Mouse (Mus musculus): ENCODE results near the gene Rsad1. TPM values are rescaled to one million over a fixed set of nuclear protein-coding genes. Genes with fewer than 3 reads are reported as not detected.

The Rsad1 gene
- 3.7 and 5.6 TPM in 2 replicates for polyA plus RNA-seq (2016; fragmentation: Nextera tagmentation; extraction: Ambion mirVana)

GRCm38 (mm10) chr11:94548888-94549690 is at the start of gene Rsad1:
Gene Rsad1, minus strand, starts transcription at chr11:94549255.
- no peaks in the 10 kb centered on the region; the same call in 1 of the 2 replicates for H3K27me3 ChIP-seq (ENCODE audit: poor library complexity, severe bottlenecking)
- peaks cover 25% of the 10 kb centered on the region for H3K4me1 ChIP-seq
- peak; percentile 93 for DNase-seq (ENCODE audit: extremely low spot score, low spot score)
- H3K4me3 ChIP-seq = peak within 1 kb of the TSS; percentile 74
- H3K27ac ChIP-seq = peak within 1 kb of the TSS; percentile 94
- WGBS = 5% methylated on average over 49 of the region's 49 CpGs
- H3K36me3 ChIP-seq (replicated peaks) = peaks cover 2% of the 10 kb centered on the region; the same call in 1 of the 2 replicates
- no peaks in the 10 kb centered on the region; the same call in 1 of the 2 replicates for H3K9me3 ChIP-seq

- Histone ChIP-seq H3K4me3 (no peak overlapping the region), H3K27me3 (ENCODE audit: poor library complexity, severe bottlenecking) (peaks cover 23% of the 10 kb centered on the region), H3K4me1 (peaks cover 29% of the 10 kb centered on the region), H3K9me3 (no peaks in the 10 kb centered on the region), H3K27ac (peak overlapping the region; percentile 8; the same call in 1 of the 2 replicates), H3K36me3 (replicated peaks) (peaks cover 19% of the 10 kb centered on the region)
- WGBS = 70% methylated on average over 6 of the region's 6 CpGs
- DNase-seq (ENCODE audit: extremely low spot score, low spot score) = no peak
Measured at GRCm38 (mm10) chr11:94598437-94599120, 49.5 kb upstream of the Rsad1 start.

- Histone ChIP-seq H3K4me3 (no peak overlapping the region), H3K27me3 (ENCODE audit: poor library complexity, severe bottlenecking) (peaks cover 14% of the 10 kb centered on the region), H3K36me3 (replicated peaks) (peaks cover 19% of the 10 kb centered on the region), H3K9me3 (no peaks in the 10 kb centered on the region), H3K4me1 (peaks cover 25% of the 10 kb centered on the region), H3K27ac (no peak overlapping the region)
- DNase-seq (ENCODE audit: extremely low spot score, low spot score) = no peak
- WGBS = 97% methylated on average over 4 of the region's 4 CpGs
Measured at GRCm38 (mm10) chr11:94597319-94597718, 48.3 kb upstream of the Rsad1 start.

- no peak for DNase-seq (ENCODE audit: extremely low spot score, low spot score)
- no peak overlapping the region for H3K4me3 ChIP-seq
- H3K4me1 ChIP-seq = peaks cover 22% of the 10 kb centered on the region
- peaks cover 10% of the 10 kb centered on the region; the same call in 1 of the 2 replicates for H3K27me3 ChIP-seq (ENCODE audit: poor library complexity, severe bottlenecking)
- no peaks in the 10 kb centered on the region for H3K9me3 ChIP-seq
- peaks cover 19% of the 10 kb centered on the region for H3K36me3 ChIP-seq (replicated peaks)
- WGBS = 66% methylated on average over 7 of the region's 7 CpGs
- H3K27ac ChIP-seq = no peak overlapping the region
Measured at GRCm38 (mm10) chr11:94596311-94596852, 47.3 kb upstream of the Rsad1 start.

- H3K27ac ChIP-seq = no peak overlapping the region
- 79% methylated on average over 6 of the region's 6 CpGs for WGBS
- H3K4me3 ChIP-seq = no peak overlapping the region
- H3K36me3 ChIP-seq (replicated peaks) = no peaks in the 10 kb centered on the region; the same call in 1 of the 2 replicates
- peaks cover 19% of the 10 kb centered on the region for H3K4me1 ChIP-seq
- DNase-seq (ENCODE audit: extremely low spot score, low spot score) = no peak
- H3K27me3 ChIP-seq (ENCODE audit: poor library complexity, severe bottlenecking) = no peaks in the 10 kb centered on the region
- H3K9me3 ChIP-seq = no peaks in the 10 kb centered on the region
Measured at GRCm38 (mm10) chr11:94587511-94587910, 38.5 kb upstream of the Rsad1 start.

- Histone ChIP-seq H3K9me3 (no peaks in the 10 kb centered on the region), H3K27me3 (ENCODE audit: poor library complexity, severe bottlenecking) (no peaks in the 10 kb centered on the region), H3K4me3 (no peak overlapping the region), H3K36me3 (replicated peaks) (no peaks in the 10 kb centered on the region; the same call in 1 of the 2 replicates), H3K27ac (no peak overlapping the region), H3K4me1 (peaks cover 3% of the 10 kb centered on the region; the same call in 1 of the 2 replicates)
- 96% methylated on average over 9 of the region's 9 CpGs for WGBS
- no peak for DNase-seq (ENCODE audit: extremely low spot score, low spot score)
Measured at GRCm38 (mm10) chr11:94585091-94585490, 36.0 kb upstream of the Rsad1 start.

GRCm38 (mm10) chr11:94580111-94580740 is 31.2 kb upstream of the Rsad1 start:
- DNase-seq (ENCODE audit: extremely low spot score, low spot score) = no peak
- Histone ChIP-seq H3K27ac (no peak overlapping the region), H3K4me3 (no peak overlapping the region), H3K27me3 (ENCODE audit: poor library complexity, severe bottlenecking) (no peaks in the 10 kb centered on the region), H3K4me1 (peaks cover 3% of the 10 kb centered on the region; the same call in 1 of the 2 replicates), H3K9me3 (no peaks in the 10 kb centered on the region), H3K36me3 (replicated peaks) (0 out of 2 replicates have a peak, but pooled peaks cover 3% of the 10 kb centered on the region)
- WGBS = 86% methylated on average over 5 of the region's 5 CpGs

DNA sequence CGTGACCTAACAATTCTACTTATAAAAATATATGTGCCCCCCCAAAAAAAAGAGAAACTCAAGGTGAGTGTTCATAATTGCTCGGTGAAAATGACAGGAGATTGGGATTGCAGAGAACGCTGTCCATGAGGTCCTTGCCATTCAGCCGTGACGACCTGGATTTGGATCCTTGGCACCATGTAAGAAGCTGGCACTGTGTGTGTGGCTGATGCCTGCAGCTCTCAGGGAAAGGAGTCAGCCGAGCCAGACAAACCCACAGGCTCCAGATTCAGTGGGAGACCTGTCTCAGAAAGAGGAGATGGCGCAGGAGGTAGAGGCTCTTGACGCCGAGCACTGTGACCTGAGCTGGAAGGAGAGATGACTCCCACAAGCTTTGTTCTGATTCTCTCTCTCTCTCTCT is 27.3 kb upstream of the Rsad1 start:
- Histone ChIP-seq H3K27ac (no peak overlapping the region), H3K4me3 (no peak overlapping the region), H3K27me3 (ENCODE audit: poor library complexity, severe bottlenecking) (no peaks in the 10 kb centered on the region), H3K36me3 (replicated peaks) (0 out of 2 replicates have a peak, but pooled peaks cover 3% of the 10 kb centered on the region), H3K4me1 (peaks cover 3% of the 10 kb centered on the region; the same call in 1 of the 2 replicates), H3K9me3 (no peaks in the 10 kb centered on the region)
- WGBS = 90% methylated on average over 9 of the region's 9 CpGs
- DNase-seq (ENCODE audit: extremely low spot score, low spot score) = no peak

DNA sequence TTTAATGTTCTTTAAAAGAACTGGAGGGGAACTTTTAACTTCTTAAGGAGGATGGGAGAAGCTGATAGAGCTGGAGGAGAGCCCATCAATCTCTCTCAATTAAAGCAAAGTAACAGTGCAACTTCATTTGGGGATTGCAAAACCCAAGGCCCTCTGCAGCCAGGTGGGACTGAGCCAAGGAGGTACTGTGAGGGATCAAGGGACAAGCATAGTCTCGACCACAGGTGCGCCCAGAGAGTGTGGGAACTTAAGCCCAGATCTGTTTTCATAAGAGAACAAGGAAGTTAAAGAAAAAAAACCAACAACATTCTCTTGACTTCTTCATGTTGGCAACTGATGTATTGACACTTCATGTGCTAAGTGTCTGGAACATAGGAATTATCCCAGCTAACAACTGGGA is 26.0 kb upstream of the Rsad1 start:
- Histone ChIP-seq H3K9me3 (no peaks in the 10 kb centered on the region), H3K4me3 (no peak overlapping the region), H3K27ac (no peak overlapping the region), H3K36me3 (replicated peaks) (peaks cover 11% of the 10 kb centered on the region), H3K27me3 (ENCODE audit: poor library complexity, severe bottlenecking) (no peaks in the 10 kb centered on the region), H3K4me1 (peaks cover 14% of the 10 kb centered on the region; the same call in 1 of the 2 replicates)
- 77% methylated on average over 2 of the region's 2 CpGs for WGBS
- DNase-seq (ENCODE audit: extremely low spot score, low spot score) = no peak

DNA sequence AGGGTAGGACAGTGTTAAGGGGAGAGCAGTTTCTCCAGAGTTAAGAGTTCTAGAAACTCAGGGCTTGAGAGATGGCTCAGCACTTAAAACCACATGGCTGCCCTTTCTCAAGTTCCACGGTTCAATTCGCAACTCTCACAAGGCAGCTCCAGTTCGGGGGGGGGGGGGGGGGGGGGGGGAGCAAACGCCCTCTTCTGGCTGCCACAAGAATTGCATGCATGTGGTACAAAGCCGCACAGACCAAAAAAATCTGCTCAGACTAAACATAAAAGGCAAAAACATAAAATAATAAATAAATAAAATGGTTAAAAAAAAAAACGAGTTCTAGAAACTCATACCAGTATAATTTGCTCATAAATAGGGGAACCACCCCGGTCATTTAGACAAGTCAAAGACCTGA is 25.5 kb upstream of the Rsad1 start:
- peaks cover 14% of the 10 kb centered on the region; the same call in 1 of the 2 replicates for H3K4me1 ChIP-seq
- WGBS = 22% methylated on average over 7 of the region's 7 CpGs

DNA sequence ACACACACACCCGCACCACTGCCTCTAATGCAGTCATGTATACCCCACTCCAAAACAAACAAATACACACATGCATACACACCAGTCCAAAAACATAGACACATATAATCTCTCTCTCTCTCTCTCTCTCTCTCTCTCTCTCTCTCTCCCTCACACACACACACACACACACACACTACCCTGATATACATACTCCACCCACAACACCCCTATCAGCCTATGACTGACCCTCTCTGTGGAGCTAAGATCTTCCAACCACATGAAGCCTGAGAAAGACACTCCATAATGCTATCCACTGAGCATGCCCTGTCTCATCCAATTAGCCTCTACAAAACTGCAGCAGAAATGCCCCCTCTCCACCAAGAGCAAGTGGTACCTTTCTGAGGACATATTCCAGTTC is 22.8 kb upstream of the Rsad1 start:
- WGBS = 87% methylated on average over 1 of the region's 1 CpGs

More for the DNA sequence above, 25.5 kb upstream of the Rsad1 start:
- peaks cover 16% of the 10 kb centered on the region for H3K36me3 ChIP-seq (replicated peaks)
- H3K27me3 ChIP-seq (ENCODE audit: poor library complexity, severe bottlenecking) = no peaks in the 10 kb centered on the region
- H3K4me3 ChIP-seq = no peak overlapping the region
- H3K27ac ChIP-seq = no peak overlapping the region
- no peak for DNase-seq (ENCODE audit: extremely low spot score, low spot score)
- no peaks in the 10 kb centered on the region for H3K9me3 ChIP-seq

GRCm38 (mm10) chr11:94570612-94571011 is 21.6 kb upstream of the Rsad1 start:
- Histone ChIP-seq H3K27me3 (ENCODE audit: poor library complexity, severe bottlenecking) (peaks cover 16% of the 10 kb centered on the region), H3K4me3 (no peak overlapping the region), H3K4me1 (peaks cover 10% of the 10 kb centered on the region; the same call in 1 of the 2 replicates), H3K27ac (peak overlapping the region; percentile 40; the same call in 1 of the 2 replicates), H3K9me3 (no peaks in the 10 kb centered on the region), H3K36me3 (replicated peaks) (peaks cover 30% of the 10 kb centered on the region)
- 62% methylated on average over 9 of the region's 9 CpGs for WGBS
- DNase-seq (ENCODE audit: extremely low spot score, low spot score) = no peak

More for the DNA sequence above, 22.8 kb upstream of the Rsad1 start:
- Histone ChIP-seq H3K36me3 (replicated peaks) (peaks cover 33% of the 10 kb centered on the region), H3K4me1 (peaks cover 10% of the 10 kb centered on the region; the same call in 1 of the 2 replicates), H3K9me3 (no peaks in the 10 kb centered on the region), H3K4me3 (no peak overlapping the region), H3K27me3 (ENCODE audit: poor library complexity, severe bottlenecking) (peaks cover 4% of the 10 kb centered on the region), H3K27ac (no peak overlapping the region)
- no peak for DNase-seq (ENCODE audit: extremely low spot score, low spot score)

Data from forebrain, embryonic 10.5 days (tissue).